Mouse (Mus musculus): ENCODE data around the gene Rnf187. TPM values are rescaled to one million over a fixed set of nuclear protein-coding genes. Genes with fewer than 3 reads are reported as not detected.
"Not testable (repeated sequence)": the region's sequence is repeated elsewhere in the genome, so short reads cannot be mapped to it uniquely, and the experiment has no call there.

The Rnf187 gene
- total and polyA plus RNA-seq, 3 experiments = 185 to 195 (median 188) TPM

GRCm38 (mm10) chr11:58954420-58955142 is 15.9 kb upstream of the Rnf187 start, which contains the start of the genes Hist3h2a and Trim17 (continued):
- TF ChIP-seq RCOR1 (conservative IDR thresholded peaks at IDR 0.05; ENCODE audit: low read depth, low read length) = no peak; the same call in 1 of the 2 replicates

GRCm38 (mm10) chr11:58954170-58954419 is 15.4 kb upstream of the Rnf187 start:
- Histone ChIP-seq H3K36me3 (replicated peaks in 1 of 2; ENCODE audit: control insufficient read depth in 1 of 2, insufficient read depth in 1 of 2, low read length in 1 of 2) (peaks cover 2 to 14% of the 10 kb centered on the region in 2 experiments), H3K27me3 (replicated peaks) (peaks cover 31% of the 10 kb centered on the region), H3K4me1 (ENCODE audit: control insufficient read depth in 1 of 2, insufficient read depth in 2 of 2) (peaks cover 10 to 41% of the 10 kb centered on the region in 2 experiments), H3K9ac (ENCODE audit: insufficient read depth, low read depth) (peak overlapping the region; percentile 51), H3K27ac (ENCODE audit: insufficient read depth, low read depth) (peak overlapping the region; percentile 62), H3K4me2 (ENCODE audit: insufficient read depth, low read depth, poor library complexity, severe bottlenecking) (peak overlapping the region; percentile 58), H3K4me3 (replicated peaks in 1 of 3; ENCODE audit: low read depth in 2 of 3, low read length in 2 of 3, poor library complexity in 1 of 3) (peak overlapping the region; percentile 24 to 72 (median 60))
- H3K9me3 ChIP-seq (replicated peaks; ENCODE audit: low read length); in situ Hi-C loops (cut with MboI; ENCODE audit: low pct_ligation_motif_present, low pct_unique_long_range_greater_than_20kb, low sequenced_read_pairs); DNase-seq (ENCODE audit: extremely low read depth); H3K79me2 ChIP-seq (replicated peaks; ENCODE audit: control insufficient read depth, extremely low read depth, insufficient read depth, poor library complexity, severe bottlenecking); dilution Hi-C loops (cut with MboI; ENCODE audit: extremely low pct_ligation_motif_present, extremely low pct_unique_long_range_greater_than_20kb, low sequenced_read_pairs): not testable (repeated sequence)
- TF ChIP-seq E2F4 (IDR thresholded peaks at IDR 0.05; ENCODE audit: insufficient replicate concordance, low read depth, low read length) (peak; percentile 4; the same call in 1 of the 2 replicates), ELF1 (IDR thresholded peaks at IDR 0.05; ENCODE audit: low read depth, low read length) (0 out of 2 replicates have a peak, but pooled peaks have one; percentile 56)

- peaks cover 8 to 36% of the 10 kb centered on the region in 2 experiments for H3K4me1 ChIP-seq (ENCODE audit: control insufficient read depth in 1 of 2, insufficient read depth in 2 of 2)
- peaks cover 2 to 14% of the 10 kb centered on the region in 2 experiments for H3K36me3 ChIP-seq (replicated peaks in 1 of 2; ENCODE audit: control insufficient read depth in 1 of 2, insufficient read depth in 1 of 2, low read length in 1 of 2)
- H3K9me3 ChIP-seq (replicated peaks; ENCODE audit: low read length) = no peaks in the 10 kb centered on the region
- in situ Hi-C loops (cut with MboI; ENCODE audit: low pct_ligation_motif_present, low pct_unique_long_range_greater_than_20kb, low sequenced_read_pairs) (no loop called here), dilution Hi-C loops (cut with MboI; ENCODE audit: extremely low pct_ligation_motif_present, extremely low pct_unique_long_range_greater_than_20kb, low sequenced_read_pairs) (no loop called here)
- DNase-seq (ENCODE audit: extremely low read depth) = peak; percentile 80
- peaks cover 31% of the 10 kb centered on the region for H3K27me3 ChIP-seq (replicated peaks)
- H3K4me2 ChIP-seq (ENCODE audit: insufficient read depth, low read depth, poor library complexity, severe bottlenecking) = peak overlapping the region; percentile 58
- peak overlapping the region; percentile 24 to 60 (median 30) for H3K4me3 ChIP-seq (replicated peaks in 1 of 3; ENCODE audit: low read depth in 2 of 3, low read length in 2 of 3, poor library complexity in 1 of 3)
- peak overlapping the region; percentile 51 for H3K9ac ChIP-seq (ENCODE audit: insufficient read depth, low read depth)
- TF ChIP-seq NELFE (IDR thresholded peaks at IDR 0.05; ENCODE audit: low read depth, low read length) (peak; percentile 50), ETS1 (conservative IDR thresholded peaks at IDR 0.05; ENCODE audit: low read depth, low read length) (peak; percentile 55; the same call in 1 of the 2 replicates), IRF4 (IDR thresholded peaks at IDR 0.05; ENCODE audit: low read depth, low read length) (peak; percentile 73), EP300 (IDR thresholded peaks at IDR 0.05; ENCODE audit: low read length) (peak; percentile 52), BHLHE40 (IDR thresholded peaks at IDR 0.05; ENCODE audit: low read depth, low read length) (peak; percentile 82), RAD21 (IDR thresholded peaks at IDR 0.05; ENCODE audit: low read depth, low read length) (no peak; the same call in 1 of the 2 replicates), UBTF (IDR thresholded peaks at IDR 0.05; ENCODE audit: low read depth, low read length) (peak; percentile 41; the same call in 1 of the 2 replicates), CHD2 (IDR thresholded peaks at IDR 0.05; ENCODE audit: low read length) (peak; percentile 81), MAFK (IDR thresholded peaks at IDR 0.05; ENCODE audit: insufficient replicate concordance, low read length) (peak; percentile 92), PAX5 (IDR thresholded peaks at IDR 0.05; ENCODE audit: low read length) (no peak), POLR2A (IDR thresholded peaks at IDR 0.05; ENCODE audit: low read depth, low read length) (peak; percentile 40; the same call in 1 of the 2 replicates), SIN3A (IDR thresholded peaks at IDR 0.05; ENCODE audit: low read length) (no peak; the same call in 1 of the 2 replicates), MEF2A (IDR thresholded peaks at IDR 0.05; ENCODE audit: borderline replicate concordance, low read depth, low read length) (peak; percentile 63; the same call in 1 of the 2 replicates)
- peaks cover 2% of the 10 kb centered on the region; the same call in 1 of the 2 replicates for H3K79me2 ChIP-seq (replicated peaks; ENCODE audit: control insufficient read depth, extremely low read depth, insufficient read depth, poor library complexity, severe bottlenecking)
- H3K27ac ChIP-seq (ENCODE audit: insufficient read depth, low read depth) = peak overlapping the region; percentile 62
Measured at GRCm38 (mm10) chr11:58953351-58954169, 14.8 kb upstream of the Rnf187 start.
